Mouse (Mus musculus) stomach, postnatal 0 days (tissue): ENCODE measurements at regions not wholly inside any gene's neighbourhood (a gene's known extent, or its start where the extent isn't known, plus 50 kb on each side); places are given as distances from the start of the nearest gene placed in this dataset.

Experiments used
- CTCF ChIP-seq: IDR thresholded peaks from 2 replicates; pipeline ENCODE4 v1.5.1; 2016; ENCODE audit warnings: antibody characterized with exemption, low read depth, mild to moderate bottlenecking, moderate library complexity
- EP300 ChIP-seq: optimal IDR thresholded peaks from 2 replicates; pipeline ENCODE3; 2016; ENCODE audit warnings: antibody characterized with exemption

DNA sequence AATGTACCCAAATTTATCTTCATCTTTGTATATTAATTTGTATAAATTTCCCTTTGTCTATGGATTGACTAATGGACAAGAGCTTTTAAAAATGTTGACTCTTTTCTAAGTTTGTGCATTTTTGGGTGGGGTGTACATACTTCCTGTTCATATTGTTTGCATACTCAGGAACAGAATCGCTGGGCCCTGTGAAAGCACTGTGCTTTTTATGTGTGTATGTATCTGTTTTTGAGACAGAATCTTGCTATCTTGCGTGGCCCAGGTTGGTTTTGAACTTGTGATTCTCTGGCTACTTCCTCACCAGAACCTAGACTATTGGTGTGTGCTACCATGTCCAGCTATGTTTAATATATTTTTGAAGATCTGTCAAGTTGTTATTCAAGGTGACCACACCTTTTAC, 78.8 kb upstream of the Caprin1 start:
- TF ChIP-seq CTCF (no peak), EP300 (no peak)
